12 mouse cellular contexts compared by ENCODE assay signal in genomic region chr11:48502011-48502806, GRCm38 (mm10).
DNase-seq lines count a peak whose midpoint lies in the region; ATAC-seq and TF ChIP-seq lines count a peak whose summit lies in the region.
"Had no signal": no experiment of that assay in that cellular context is flagged by ENCODE, and none has a peak within 500 bp of the region (broad histone marks: within the 10 kb centered on the region; RNA-seq: fewer than 3 reads in every experiment).

No protein-coding gene starts in this region.

- ATAC-seq in liver, embryonic 15.5 days (ENCODE audit: insufficient read depth), result peak; percentile 52; the same call in 1 of the 2 replicates
- ATAC-seq in liver, embryonic 12.5 days, result no peak
- ATAC-seq in forebrain, embryonic 12.5 days (ENCODE audit: low FRiP score), result peak; percentile 87
- ATAC-seq in liver, postnatal 0 days, result peak; percentile 79
- ATAC-seq in CD4-positive, CD25-positive, alpha-beta regulatory T cell, adult 4 months, result no peak

- no peaks in the 10 kb centered on the region for H3K9me3 ChIP-seq in liver, embryonic 15.5 days (replicated peaks)
- H3K9me3 ChIP-seq in liver, embryonic 12.5 days (replicated peaks), result 0 out of 2 replicates have a peak, but pooled peaks cover 3% of the 10 kb centered on the region
- H3K9me3 ChIP-seq in forebrain, embryonic 12.5 days, result no peaks in the 10 kb centered on the region
- H3K9me3 ChIP-seq in liver, postnatal 0 days (ENCODE audit: low read length), result no peaks in the 10 kb centered on the region; the same call in 1 of the 2 replicates
- H3K9me3 ChIP-seq: embryonic facial prominence, embryonic 15.5 days; lung, embryonic 15.5 days had no signal

- no peak overlapping the region for H3K9ac ChIP-seq in liver, embryonic 15.5 days
- no peak overlapping the region for H3K9ac ChIP-seq in liver, embryonic 12.5 days
- no peak overlapping the region for H3K9ac ChIP-seq in forebrain, embryonic 12.5 days
- H3K9ac ChIP-seq in liver, postnatal 0 days (replicated peaks), result no peak overlapping the region
- H3K9ac ChIP-seq: embryonic facial prominence, embryonic 15.5 days; lung, embryonic 15.5 days had no signal

- no peak for TF ChIP-seq EP300 in liver, postnatal 0 days (IDR thresholded peaks at IDR 0.05; ENCODE audit: low read depth)

- no peaks in the 10 kb centered on the region for H3K4me1 ChIP-seq in liver, embryonic 15.5 days (replicated peaks)
- no peaks in the 10 kb centered on the region for H3K4me1 ChIP-seq in liver, embryonic 12.5 days
- H3K4me1 ChIP-seq in forebrain, embryonic 12.5 days, result peaks cover 11% of the 10 kb centered on the region; the same call in 1 of the 2 replicates
- H3K4me1 ChIP-seq in liver, postnatal 0 days (ENCODE audit: insufficient read depth), result no peaks in the 10 kb centered on the region
- H3K4me1 ChIP-seq: embryonic facial prominence, embryonic 15.5 days; lung, embryonic 15.5 days had no signal

- H3K27ac ChIP-seq in liver, embryonic 15.5 days (replicated peaks), result no peak overlapping the region
- no peak overlapping the region for H3K27ac ChIP-seq in liver, embryonic 12.5 days
- H3K27ac ChIP-seq in forebrain, embryonic 12.5 days, result no peak overlapping the region
- H3K27ac ChIP-seq in liver, postnatal 0 days (ENCODE audit: low read depth), result no peak overlapping the region
- H3K27ac ChIP-seq: embryonic facial prominence, embryonic 15.5 days; lung, embryonic 15.5 days had no signal

- 51% methylated on average over 10 of the region's 10 CpGs for WGBS in liver, embryonic 15.5 days (ENCODE audit: insufficient replicate concordance)
- WGBS in liver, embryonic 12.5 days (ENCODE audit: insufficient replicate concordance), result 47% methylated on average over 10 of the region's 10 CpGs
- WGBS in forebrain, embryonic 12.5 days, result 19% methylated on average over 10 of the region's 10 CpGs
- 55% methylated on average over 10 of the region's 10 CpGs for WGBS in liver, postnatal 0 days (ENCODE audit: insufficient replicate concordance)

- no peak overlapping the region for H3K4me2 ChIP-seq in liver, embryonic 15.5 days
- H3K4me2 ChIP-seq in liver, embryonic 12.5 days, result no peak overlapping the region
- peak overlapping the region; percentile 13; the same call in 1 of the 2 replicates for H3K4me2 ChIP-seq in forebrain, embryonic 12.5 days
- H3K4me2 ChIP-seq in liver, postnatal 0 days (ENCODE audit: low read depth, low read length), result no peak overlapping the region
- H3K4me2 ChIP-seq: embryonic facial prominence, embryonic 15.5 days; lung, embryonic 15.5 days had no signal

- TF ChIP-seq CTCF in liver, postnatal 0 days (IDR thresholded peaks at IDR 0.05; ENCODE audit: low read depth), result no peak

- no peak overlapping the region for H3K4me3 ChIP-seq in liver, embryonic 15.5 days (replicated peaks)
- H3K4me3 ChIP-seq in liver, embryonic 12.5 days, result no peak overlapping the region
- no peak overlapping the region for H3K4me3 ChIP-seq in forebrain, embryonic 12.5 days (replicated peaks)
- no peak overlapping the region for H3K4me3 ChIP-seq in liver, postnatal 0 days (ENCODE audit: low read depth, low read length)
- H3K4me3 ChIP-seq: embryonic facial prominence, embryonic 15.5 days; lung, embryonic 15.5 days had no signal

- DNase-seq in liver, postnatal 0 days, result peak; percentile 18
- peak; percentile 52 for DNase-seq in retina, embryonic 14.5 days (ENCODE audit: low spot score)
- no peak for DNase-seq in c-Kit-positive CD71-positive TER-119-positive erythroid progenitor cells, embryonic 14.5 days (ENCODE audit: low spot score)
- no peak for DNase-seq in ovary, postnatal 36 days (ENCODE audit: low spot score)
- DNase-seq: kidney, postnatal 14 days had no signal

- no peaks in the 10 kb centered on the region for H3K27me3 ChIP-seq in liver, embryonic 15.5 days
- no peaks in the 10 kb centered on the region for H3K27me3 ChIP-seq in liver, embryonic 12.5 days (replicated peaks)
- peaks cover 12% of the 10 kb centered on the region for H3K27me3 ChIP-seq in forebrain, embryonic 12.5 days
- H3K27me3 ChIP-seq in liver, postnatal 0 days (ENCODE audit: insufficient read depth, low read length), result no peaks in the 10 kb centered on the region
- H3K27me3 ChIP-seq: CH12.LX; embryonic facial prominence, embryonic 15.5 days; lung, embryonic 15.5 days had no signal

- H3K36me3 ChIP-seq in liver, embryonic 15.5 days (replicated peaks), result no peaks in the 10 kb centered on the region
- no peaks in the 10 kb centered on the region for H3K36me3 ChIP-seq in liver, embryonic 12.5 days
- H3K36me3 ChIP-seq in forebrain, embryonic 12.5 days (replicated peaks), result no peaks in the 10 kb centered on the region
- H3K36me3 ChIP-seq in liver, postnatal 0 days (replicated peaks; ENCODE audit: insufficient read depth, low read length), result no peaks in the 10 kb centered on the region
- H3K36me3 ChIP-seq: embryonic facial prominence, embryonic 15.5 days; lung, embryonic 15.5 days had no signal

Comparison
In these comparisons a context has a peak if more than half of its experiments do, and no peak if none do; other contexts are left out.
1. ATAC-seq: peak in liver, embryonic 15.5 days (single experiment), forebrain, embryonic 12.5 days (single experiment) and liver, postnatal 0 days (single experiment); none in liver, embryonic 12.5 days (single experiment) and CD4-positive, CD25-positive, alpha-beta regulatory T cell, adult 4 months (single experiment).
2. DNase-seq: peak in liver, postnatal 0 days (single experiment) and retina, embryonic 14.5 days (single experiment); none in c-Kit-positive CD71-positive TER-119-positive erythroid progenitor cells, embryonic 14.5 days (single experiment) and ovary, postnatal 36 days (single experiment).